In the genomic region with DNA sequence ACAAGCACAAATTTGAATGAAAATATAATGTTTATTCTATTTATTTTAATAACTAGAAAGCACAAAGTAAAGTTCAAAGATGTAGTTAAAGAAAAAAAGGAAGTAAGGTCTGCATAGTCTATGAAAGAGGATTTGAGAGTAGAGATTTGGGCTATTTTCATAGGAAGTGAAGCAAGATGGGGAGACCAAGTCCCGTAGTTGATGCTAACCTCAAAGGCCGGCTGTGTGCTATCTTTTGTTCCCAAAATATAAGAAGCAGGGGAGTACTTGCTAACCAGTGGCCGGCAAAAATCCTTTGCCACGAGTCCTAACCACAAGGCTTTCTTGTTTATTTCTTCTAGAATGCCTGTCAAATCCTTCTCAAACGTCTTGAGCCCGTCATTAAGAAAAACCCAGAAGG, we compare ENCODE assay signal across 18 mouse cellular contexts.
"Had no signal": no experiment of that assay in that cellular context is flagged by ENCODE, and none has a peak within 500 bp of the region (broad histone marks: within the 10 kb centered on the region; RNA-seq: fewer than 3 reads in every experiment).

No protein-coding gene starts in this region.

- H3K4me1 ChIP-seq: liver, embryonic 12.5 days; midbrain, embryonic 10.5 days; neural tube, embryonic 13.5 days had no signal

- ATAC-seq: liver, embryonic 12.5 days had no signal

- H3K4me3 ChIP-seq: kidney, embryonic 15.5 days; limb, embryonic 15.5 days; liver, embryonic 12.5 days; midbrain, embryonic 10.5 days; neural tube, embryonic 13.5 days had no signal

- H3K27ac ChIP-seq: kidney, embryonic 15.5 days; limb, embryonic 15.5 days; liver, embryonic 12.5 days; midbrain, embryonic 10.5 days; neural tube, embryonic 13.5 days; stomach, postnatal 0 days had no signal

- H3K36me3 ChIP-seq: kidney, embryonic 15.5 days; limb, embryonic 15.5 days; liver, embryonic 12.5 days; midbrain, embryonic 10.5 days; neural tube, embryonic 13.5 days had no signal

- DNase-seq: kidney, adult 2 months; kidney, postnatal 25 days; layer of hippocampus, adult 9-11 months; layer of hippocampus, postnatal 36 days; lung, embryonic 14.5 days; lung, postnatal 10 days; midbrain, embryonic 14.5 days; retina, postnatal 1 day; right cerebral cortex, postnatal 4 days; spleen, adult 18-20 months; thymus, adult 18-20 months; thymus, postnatal 36 days had no signal
